Mouse (Mus musculus) adipocyte (in vitro differentiated cells): ENCODE data around the gene Dhcr7.

Experiments used
- DNase-seq: peaks from one replicate; pipeline ENCODE4 v3.0.0-alpha.2; 2016; ENCODE audit warnings: low spot score

The Dhcr7 gene

GRCm38 (mm10) chr7:143822375-143823265 is at the start of gene Dhcr7, which contains the start of gene Nadsyn1:
Gene Dhcr7, plus strand, starts transcription at chr7:143823145.
Gene Nadsyn1, minus strand, starts transcription at chr7:143822849.
- peak; percentile 97 for DNase-seq

- DNase-seq = no peak
Observed at GRCm38 (mm10) chr7:143776137-143776536, 46.8 kb upstream of the Dhcr7 start.

- no peak for DNase-seq
Observed at GRCm38 (mm10) chr7:143777375-143777774, 45.6 kb upstream of the Dhcr7 start.

- DNase-seq = no peak
Observed at GRCm38 (mm10) chr7:143783378-143783995, 39.5 kb upstream of the Dhcr7 start.

- DNase-seq = peak; percentile 70
Observed at GRCm38 (mm10) chr7:143783996-143784829, 38.7 kb upstream of the Dhcr7 start, which contains the start of gene Mrgpre. Gene Mrgpre, minus strand, starts transcription at chr7:143784500.

- peak; percentile 63 for DNase-seq
Observed at GRCm38 (mm10) chr7:143792336-143792985, 30.5 kb upstream of the Dhcr7 start.

- DNase-seq = peak; percentile 23
Observed at GRCm38 (mm10) chr7:143793121-143793520, 29.8 kb upstream of the Dhcr7 start.

GRCm38 (mm10) chr7:143798783-143799182 is 24.2 kb upstream of the Dhcr7 start:
- DNase-seq = no peak

GRCm38 (mm10) chr7:143800770-143801169 is 22.2 kb upstream of the Dhcr7 start:
- DNase-seq = no peak

- DNase-seq = no peak
Observed at GRCm38 (mm10) chr7:143801195-143802065, 21.5 kb upstream of the Dhcr7 start.

GRCm38 (mm10) chr7:143805199-143805624 is 17.7 kb upstream of the Dhcr7 start:
- DNase-seq = no peak

- peak; percentile 11 for DNase-seq
Observed at GRCm38 (mm10) chr7:143808909-143809308, 14.0 kb upstream of the Dhcr7 start.

GRCm38 (mm10) chr7:143819201-143819600 is 3.7 kb upstream of the Dhcr7 start:
- DNase-seq = no peak

GRCm38 (mm10) chr7:143821241-143821640 is 1.7 kb upstream of the Dhcr7 start:
- no peak for DNase-seq

- peak; percentile 6 for DNase-seq
Observed at GRCm38 (mm10) chr7:143823266-143823605, 291 bp downstream of the Dhcr7 start.

- peak; percentile 51 for DNase-seq
Observed at GRCm38 (mm10) chr7:143826985-143827384, 4.0 kb downstream of the Dhcr7 start.

- DNase-seq = peak; percentile 93
Observed at GRCm38 (mm10) chr7:143829504-143830331, 6.8 kb downstream of the Dhcr7 start.

- DNase-seq = no peak
Observed at GRCm38 (mm10) chr7:143830399-143830798, 7.5 kb downstream of the Dhcr7 start.

- DNase-seq = no peak
Observed at GRCm38 (mm10) chr7:143832196-143832595, 9.3 kb downstream of the Dhcr7 start.

GRCm38 (mm10) chr7:143832611-143833010 is 9.7 kb downstream of the Dhcr7 start:
- no peak for DNase-seq
